ENCODE assay signal across 8 mouse cellular contexts in genomic region chr5:67532351-67532750, GRCm38 (mm10).
A peak's percentile ranks its signal among the peaks of the same experiment; 100 is the strongest.
DNase-seq lines count a peak whose midpoint lies in the region; ATAC-seq and TF ChIP-seq lines count a peak whose summit lies in the region.

No protein-coding gene starts in this region.

- no peak for TF ChIP-seq POLR2A in MEL (IDR thresholded peaks at IDR 0.05; ENCODE audit: control insufficient read depth in 1 of 2, insufficient read depth in 1 of 2, low read depth in 1 of 2, low read length in 2 of 2, poor library complexity in 1 of 2)
- no peak for TF ChIP-seq POLR2A in lung, adult 2 months (IDR thresholded peaks at IDR 0.05; ENCODE audit: borderline replicate concordance, extremely low read depth, low read depth, low read length)

- TF ChIP-seq CTCF in MEL (IDR thresholded peaks at IDR 0.05 in 2 of 3, conservative IDR thresholded peaks at IDR 0.05 in 1 of 3; ENCODE audit: control insufficient read depth in 1 of 3, insufficient read depth in 1 of 3, low read depth in 2 of 3, low read length in 3 of 3, poor library complexity in 1 of 3, severe bottlenecking in 1 of 3), result peak; percentile 85 to 92 (median 90)
- peak; percentile 98 for TF ChIP-seq CTCF in lung, adult 2 months (IDR thresholded peaks at IDR 0.05; ENCODE audit: insufficient read depth, low read length)

- H3K4me2 ChIP-seq in forebrain, embryonic 16.5 days (ENCODE audit: low read length), result peak overlapping the region; percentile 58

- intact Hi-C loops in heart, postnatal 25 days (cut with DNase I), result loop anchor here (1.0 to 5.0 kb wide), 2 partner anchors 195 to 480 kb away; no protein-coding TSS in a partner anchor

- H3K36me3 ChIP-seq in MEL (ENCODE audit: control insufficient read depth in 1 of 2, insufficient read depth in 2 of 2, low read length in 2 of 2), result no peaks in the 10 kb centered on the region
- no peaks in the 10 kb centered on the region for H3K36me3 ChIP-seq in forebrain, embryonic 16.5 days (ENCODE audit: control insufficient read depth, insufficient read depth)

- H3K4me1 ChIP-seq in MEL (ENCODE audit: control insufficient read depth in 1 of 2, insufficient read depth in 2 of 2, low read length in 2 of 2), result 0 out of 4 replicates have a peak, but pooled peaks cover 0 to 5% of the 10 kb centered on the region in 2 experiments
- peaks cover 8% of the 10 kb centered on the region for H3K4me1 ChIP-seq in forebrain, embryonic 16.5 days (replicated peaks; ENCODE audit: control insufficient read depth, insufficient read depth, low read length)
- H3K4me1 ChIP-seq in lung, adult 2 months (ENCODE audit: control insufficient read depth, insufficient read depth, low read length), result no peaks in the 10 kb centered on the region

- H3K27ac ChIP-seq in MEL (ENCODE audit: control insufficient read depth, low read depth, low read length), result no peak overlapping the region
- no peak overlapping the region for H3K27ac ChIP-seq in forebrain, embryonic 16.5 days (ENCODE audit: low read length)

- no peak for TF ChIP-seq EP300 in MEL (IDR thresholded peaks at IDR 0.05; ENCODE audit: low read depth in 1 of 2, low read length in 2 of 2)

- H3K9me3 ChIP-seq in MEL (replicated peaks; ENCODE audit: insufficient read depth, low read length), result no peaks in the 10 kb centered on the region
- no peaks in the 10 kb centered on the region for H3K9me3 ChIP-seq in forebrain, embryonic 16.5 days (ENCODE audit: control insufficient read depth, low read length)

- 1% methylated on average over 12 of the region's 12 CpGs for WGBS in forebrain, embryonic 16.5 days
- 2% methylated on average over 12 of the region's 12 CpGs for WGBS in lung, adult 2 months

- peak; percentile 92 for TF ChIP-seq RAD21 in MEL (IDR thresholded peaks at IDR 0.05; ENCODE audit: low read depth, low read length)

- ATAC-seq in forebrain, embryonic 16.5 days, result peak; percentile 93
- ATAC-seq in neutrophil, adult 5-6 weeks (ENCODE audit: extremely low read depth, insufficient number of reproducible peaks, low FRiP score, poor library complexity, severe bottlenecking), result peak; percentile 83

- H3K4me3 ChIP-seq in MEL (ENCODE audit: control insufficient read depth in 1 of 2, insufficient read depth in 1 of 2, low read depth in 2 of 2, low read length in 2 of 2), result peak overlapping the region; percentile 19 to 62; a peak in 2 of 4 replicates
- peak overlapping the region; percentile 36 for H3K4me3 ChIP-seq in forebrain, embryonic 16.5 days (replicated peaks; ENCODE audit: low read length)
- H3K4me3 ChIP-seq in lung, adult 2 months (replicated peaks; ENCODE audit: extremely low read depth, low read depth, low read length), result no peak overlapping the region

- DNase-seq in MEL (ENCODE audit: low read depth, low spot score), result peak; percentile 87
- DNase-seq in cerebellum, adult 18-20 months, result peak; percentile 80 to 84
- peak; percentile 15 for DNase-seq in heart, postnatal 25 days (ENCODE audit: low spot score)
- DNase-seq in layer of hippocampus, adult 18-20 months (ENCODE audit: low spot score in 2 of 2), result peak; percentile 47 to 87
- DNase-seq in lung, adult 2 months, result peak; percentile 62
- peak; percentile 75 for DNase-seq in testis, postnatal 14 days (ENCODE audit: low spot score)

- H3K27me3 ChIP-seq in MEL (ENCODE audit: control insufficient read depth in 1 of 2, insufficient read depth in 2 of 2, low read length in 2 of 2), result no peaks in the 10 kb centered on the region
- H3K27me3 ChIP-seq in forebrain, embryonic 16.5 days (replicated peaks; ENCODE audit: control insufficient read depth, insufficient read depth, low read length), result no peaks in the 10 kb centered on the region

- H3K9ac ChIP-seq in MEL (ENCODE audit: control insufficient read depth, low read depth, low read length, poor library complexity, severe bottlenecking), result no peak overlapping the region
- peak overlapping the region; percentile 36; the same call in 1 of the 2 replicates for H3K9ac ChIP-seq in forebrain, embryonic 16.5 days (replicated peaks; ENCODE audit: low read depth, low read length)

- H3K79me2 ChIP-seq in MEL (ENCODE audit: control insufficient read depth, insufficient read depth, low read length, poor library complexity), result no peaks in the 10 kb centered on the region

TF ChIP-seq in MEL, 35 proteins besides CTCF, POLR2A, EP300 and RAD21:
- TF ChIP-seq ETS1 (IDR thresholded peaks at IDR 0.05; ENCODE audit: low read depth, low read length) (no peak), ZC3H11A (IDR thresholded peaks at IDR 0.05; ENCODE audit: low read depth, low read length) (peak; percentile 82), JUND (IDR thresholded peaks at IDR 0.05; ENCODE audit: low read depth, low read length) (no peak), SMC3 (IDR thresholded peaks at IDR 0.05; ENCODE audit: low read depth, low read length) (peak; percentile 77), SIN3A (IDR thresholded peaks at IDR 0.05; ENCODE audit: low read length) (0 out of 2 replicates have a peak, but pooled peaks have one; percentile 29), BHLHE40 (IDR thresholded peaks at IDR 0.05; ENCODE audit: borderline replicate concordance, low read depth, low read length) (no peak), USF1 (IDR thresholded peaks at IDR 0.05; ENCODE audit: low read depth, low read length) (no peak), MEF2A (IDR thresholded peaks at IDR 0.05; ENCODE audit: extremely low read depth, insufficient replicate concordance, low read depth, low read length, poor library complexity, severe bottlenecking) (no peak), NRF1 (IDR thresholded peaks at IDR 0.05; ENCODE audit: insufficient read depth, low read depth, low read length, poor library complexity, severe bottlenecking) (peak; percentile 55; the same call in 1 of the 2 replicates), GABPA (IDR thresholded peaks at IDR 0.05; ENCODE audit: low read depth, low read length) (no peak), MAX (IDR thresholded peaks at IDR 0.05; ENCODE audit: low read length) (peak; percentile 30; the same call in 1 of the 2 replicates), GATA1 (IDR thresholded peaks at IDR 0.05; ENCODE audit: low read depth, low read length) (0 out of 2 replicates have a peak, but pooled peaks have one; percentile 5), MXI1 (IDR thresholded peaks at IDR 0.05; ENCODE audit: low read depth, low read length) (no peak)
TF ChIP-seq in MEL: peak in this region for 6.

Comparison
In these comparisons a context has a peak if more than half of its experiments do, and no peak if none do; other contexts are left out.
1. DNase-seq: peak in every context shown above with its lines; median percentile 87 in MEL; 82 in cerebellum, adult 18-20 months; 75 in testis, postnatal 14 days; 67 in layer of hippocampus, adult 18-20 months; 62 in lung, adult 2 months; 15 in heart, postnatal 25 days.